Mouse (Mus musculus) testis, adult 2 months (tissue): Measurements from ENCODE around the gene Tada2b. TPM values are rescaled to one million over a fixed set of nuclear protein-coding genes. Genes with fewer than 3 reads are reported as not detected.

Experiments
- H3K27ac ChIP-seq: fragments of 200-500 bp; 2 replicates; pipeline ENCODE4 v1.5.1; 2012; ENCODE audit warnings: low read depth, low read length; ENCODE audit not compliant: control insufficient read depth, insufficient read depth
- H3K27me3 ChIP-seq: fragments of 200-500 bp; 2 replicates; pipeline ENCODE4 v1.6.1; 2012; ENCODE audit warnings: mild to moderate bottlenecking, low read length, moderate library complexity; ENCODE audit not compliant: control insufficient read depth, insufficient read depth
- H3K36me3 ChIP-seq: fragments of 200-500 bp; 2 replicates; pipeline ENCODE4 v1.6.1; 2012; ENCODE audit warnings: mild to moderate bottlenecking, low read length; ENCODE audit not compliant: control insufficient read depth, insufficient read depth
- H3K4me1 ChIP-seq: fragments of 200-500 bp; 2 replicates; pipeline ENCODE4 v1.6.1; 2012; ENCODE audit warnings: low read length; ENCODE audit not compliant: control insufficient read depth, insufficient read depth
- H3K4me3 ChIP-seq: fragments of 200-500 bp; 2 replicates; pipeline ENCODE4 v1.5.1; 2012; ENCODE audit warnings: low read depth, mild to moderate bottlenecking, low read length, moderate library complexity, mixed read lengths; ENCODE audit not compliant: control insufficient read depth
- CTCF ChIP-seq: fragments of 200-500 bp; IDR thresholded peaks from 2 replicates; pipeline ENCODE4 v1.5.1; 2012; ENCODE audit warnings: low read depth, mild to moderate bottlenecking, inconsistent platforms, low read length, moderate library complexity; ENCODE audit not compliant: control insufficient read depth, insufficient read depth, insufficient replicate concordance
- POLR2A ChIP-seq: fragments of 200-500 bp; IDR thresholded peaks from 2 replicates; pipeline ENCODE4 v1.6.1; 2012; ENCODE audit warnings: low read depth, mild to moderate bottlenecking, inconsistent platforms, low read length, moderate library complexity; ENCODE audit not compliant: control insufficient read depth
- polyA plus RNA-seq: library from polyadenylated mRNA; depleted of rRNA; stranded (reverse); fragments of >200 nt; gene quantifications from 2 replicates; pipeline ENCODE4 v1.2.3, GENCODE M21; 2012

The Tada2b gene
- polyA plus RNA-seq, 1 experiment = 34.5 TPM

DNA sequence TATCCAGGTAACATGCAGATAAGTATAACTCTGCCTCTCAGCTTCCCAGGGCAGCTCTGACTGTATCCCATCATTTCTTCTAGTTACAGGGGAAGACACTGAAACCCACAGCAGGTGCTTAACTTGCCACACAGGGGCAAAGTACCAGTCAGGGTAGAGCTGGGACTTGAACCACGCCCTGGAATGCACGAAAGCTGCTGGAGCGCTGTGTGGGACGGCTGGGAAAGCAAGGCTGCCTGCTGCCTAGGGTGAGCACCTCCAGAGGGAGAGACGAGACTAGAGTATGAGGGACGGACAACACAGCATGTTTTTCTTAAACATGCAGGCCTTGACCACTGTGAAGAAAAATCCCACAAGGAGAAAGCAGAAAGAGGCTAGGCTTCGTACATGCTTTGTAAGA is 21.1 kb upstream of the Tada2b start:
- no peak for TF ChIP-seq CTCF
- no peak for TF ChIP-seq POLR2A
- Histone ChIP-seq H3K27me3 (no peaks in the 10 kb centered on the region), H3K36me3 (no peaks in the 10 kb centered on the region; the same call in 1 of the 2 replicates), H3K27ac (no peak overlapping the region), H3K4me1 (no peaks in the 10 kb centered on the region), H3K4me3 (no peak overlapping the region)

DNA sequence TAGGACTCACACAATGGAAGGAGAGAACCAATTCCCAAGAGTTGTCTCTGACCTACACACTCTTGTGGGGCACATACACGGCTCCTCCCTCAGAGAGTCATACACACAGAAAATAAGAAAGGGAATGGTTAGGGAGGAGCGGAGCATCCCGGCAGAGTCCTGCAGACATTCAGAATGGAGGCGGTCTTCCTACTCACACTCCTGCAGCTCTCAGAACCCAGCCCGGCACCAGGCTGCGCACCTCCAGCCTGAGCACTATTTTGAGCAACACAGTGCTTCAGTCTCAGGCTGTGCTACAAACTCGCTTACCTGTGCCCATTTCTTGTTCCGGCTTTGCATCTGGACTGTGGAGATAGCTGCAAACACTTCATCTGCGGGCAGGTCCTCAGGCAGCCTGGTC is 10.6 kb upstream of the Tada2b start:
- Histone ChIP-seq H3K27ac (no peak overlapping the region), H3K4me1 (no peaks in the 10 kb centered on the region), H3K36me3 (no peaks in the 10 kb centered on the region), H3K4me3 (no peak overlapping the region), H3K27me3 (no peaks in the 10 kb centered on the region)
- TF ChIP-seq POLR2A (no peak), CTCF (no peak)

DNA sequence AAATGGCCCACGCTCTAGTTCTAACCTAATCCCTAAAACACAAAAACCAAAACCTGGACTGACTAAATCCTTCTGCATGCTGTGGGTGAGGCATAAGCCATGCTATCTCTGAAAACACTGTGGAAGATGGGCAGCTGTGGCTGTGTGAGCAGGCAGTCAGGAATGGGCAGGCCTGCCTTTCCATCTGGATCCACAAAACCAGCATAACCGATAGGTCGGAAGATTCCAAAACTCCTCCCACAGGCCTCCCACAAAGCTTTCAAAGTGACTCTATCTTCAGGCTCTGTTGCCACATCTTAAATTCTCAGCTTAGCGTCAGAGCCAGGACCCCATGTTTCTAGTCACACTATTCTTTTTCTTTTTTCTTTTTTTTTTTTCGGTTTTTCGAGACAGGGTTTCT is 9.8 kb upstream of the Tada2b start:
- Histone ChIP-seq H3K36me3 (no peaks in the 10 kb centered on the region), H3K4me3 (no peak overlapping the region), H3K4me1 (no peaks in the 10 kb centered on the region), H3K27me3 (no peaks in the 10 kb centered on the region), H3K27ac (no peak overlapping the region)
- no peak for TF ChIP-seq CTCF
- no peak for TF ChIP-seq POLR2A

DNA sequence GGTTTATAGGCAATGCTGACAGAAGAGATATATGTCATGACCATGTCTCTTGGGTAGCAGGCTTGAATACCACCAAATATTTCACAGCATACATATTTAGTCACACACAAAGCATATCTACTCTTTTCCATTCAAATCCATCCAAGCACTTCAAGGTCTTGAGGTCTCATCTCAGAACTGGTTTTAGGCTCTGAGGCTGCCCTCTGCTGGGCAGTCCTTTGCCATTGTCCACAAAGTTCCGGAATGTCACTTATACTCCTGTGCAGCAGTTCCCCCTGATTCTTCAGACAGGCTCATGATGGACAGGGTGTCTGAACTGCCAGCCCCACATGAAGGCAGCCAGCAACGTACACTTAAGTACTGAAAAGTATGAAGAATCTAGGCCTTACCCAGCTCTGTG is 5.1 kb upstream of the Tada2b start:
- Histone ChIP-seq H3K4me1 (no peaks in the 10 kb centered on the region; the same call in 1 of the 2 replicates), H3K27ac (peak overlapping the region; percentile 62), H3K27me3 (no peaks in the 10 kb centered on the region), H3K4me3 (peak overlapping the region; percentile 47), H3K36me3 (no peaks in the 10 kb centered on the region; the same call in 1 of the 2 replicates)
- peak; percentile 15; the same call in 1 of the 2 replicates for TF ChIP-seq CTCF
- no peak; the same call in 1 of the 2 replicates for TF ChIP-seq POLR2A

DNA sequence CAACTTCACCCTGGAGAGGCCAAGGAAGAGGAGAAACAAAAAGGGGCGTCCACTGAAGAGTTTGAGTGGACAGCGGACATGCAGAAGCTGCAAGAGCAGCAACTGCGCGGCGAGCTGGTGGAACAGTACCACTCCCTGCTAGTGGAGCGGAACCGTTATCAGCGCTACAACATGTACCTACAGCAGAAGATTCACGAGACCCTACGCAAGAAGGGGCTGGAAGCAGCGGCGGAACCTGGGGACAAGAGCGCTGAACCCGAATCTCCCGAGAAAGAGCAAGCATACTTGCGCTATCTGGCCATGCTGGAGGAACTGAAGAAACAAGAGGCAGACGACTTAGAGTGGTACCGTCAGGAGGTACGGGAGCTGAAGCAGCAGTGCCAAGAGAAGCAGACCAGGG is 1.2 kb upstream of the Tada2b start:
- H3K27me3 ChIP-seq = no peaks in the 10 kb centered on the region
- peaks cover 2% of the 10 kb centered on the region for H3K4me1 ChIP-seq
- peak overlapping the region; percentile 96; the same call in 1 of the 2 replicates for H3K27ac ChIP-seq
- no peaks in the 10 kb centered on the region; the same call in none of the 2 replicates for H3K36me3 ChIP-seq
- peak overlapping the region; percentile 93 for H3K4me3 ChIP-seq
- peak; percentile 3; the same call in 1 of the 2 replicates for TF ChIP-seq POLR2A
- TF ChIP-seq CTCF = no peak

DNA sequence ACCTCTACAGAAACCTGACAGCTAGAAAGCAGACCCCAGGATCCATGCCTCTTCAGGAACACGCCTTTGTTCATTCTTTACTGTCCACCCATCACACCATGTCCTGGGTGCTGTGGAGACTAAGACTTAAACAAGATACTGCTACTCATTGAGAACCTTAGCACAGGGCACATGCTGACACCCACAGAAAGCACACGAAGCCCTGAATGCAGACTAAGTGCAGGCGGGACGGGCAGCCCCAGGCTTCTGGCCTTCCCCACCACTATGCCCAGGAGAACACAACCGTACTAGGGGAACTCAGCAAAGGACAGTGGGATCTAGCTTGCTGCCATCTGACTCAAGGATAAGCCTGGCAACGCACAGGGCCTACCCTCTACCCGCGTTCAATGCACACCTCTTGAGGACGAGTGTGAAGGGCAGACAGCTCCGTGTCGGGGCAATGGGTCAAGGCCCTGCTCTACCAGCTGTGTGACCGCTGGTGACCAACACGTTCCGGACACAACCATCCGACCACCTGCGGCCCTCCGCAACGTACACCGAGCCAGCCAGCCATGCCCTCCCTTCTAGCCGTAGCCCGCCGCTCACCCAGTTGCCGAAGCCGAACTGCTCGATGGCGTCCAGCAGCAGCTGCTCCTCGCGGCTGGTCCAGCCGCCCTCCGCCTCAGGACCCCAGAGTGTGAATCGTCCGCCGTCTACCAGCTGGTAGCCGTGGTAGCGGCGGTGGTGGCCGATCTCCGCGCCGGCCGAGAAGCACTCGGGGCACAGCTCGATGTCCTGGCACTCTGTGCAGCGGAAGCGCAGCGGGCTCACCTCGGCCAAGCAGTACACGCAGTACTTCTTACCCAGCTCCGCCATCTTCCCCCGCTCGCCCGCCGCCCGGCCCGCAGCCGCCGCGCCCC is 633 bp downstream of the Tada2b start:
- TF ChIP-seq POLR2A (no peak), CTCF (no peak)
- Histone ChIP-seq H3K27me3 (no peaks in the 10 kb centered on the region), H3K4me3 (peak overlapping the region; percentile 93), H3K27ac (peak overlapping the region; percentile 84), H3K36me3 (no peaks in the 10 kb centered on the region; the same call in none of the 2 replicates), H3K4me1 (peaks cover 4% of the 10 kb centered on the region)

DNA sequence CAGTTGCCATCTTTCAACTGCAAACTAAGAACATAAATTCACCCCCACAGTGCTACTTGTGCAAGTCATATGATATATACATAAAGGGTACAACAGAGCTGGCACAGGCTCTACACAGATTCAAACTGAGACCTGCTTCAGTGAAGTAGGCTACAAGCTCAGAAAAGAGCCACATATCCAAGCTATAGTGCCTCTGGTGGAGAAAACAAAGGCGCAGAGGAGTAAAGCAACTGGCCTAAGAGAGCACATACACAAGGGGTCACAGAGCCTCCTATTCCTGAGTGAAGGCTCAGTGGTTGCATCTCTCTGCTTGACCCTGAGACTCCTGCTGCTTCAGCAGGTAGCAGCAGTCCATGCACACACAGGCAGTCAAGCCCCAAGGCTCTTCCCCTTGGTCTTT is 3.0 kb downstream of the Tada2b start:
- no peaks in the 10 kb centered on the region for H3K27me3 ChIP-seq
- TF ChIP-seq CTCF (no peak), POLR2A (no peak)
- H3K4me1 ChIP-seq = peaks cover 4% of the 10 kb centered on the region
- H3K4me3 ChIP-seq = no peak overlapping the region
- H3K36me3 ChIP-seq = no peaks in the 10 kb centered on the region; the same call in none of the 2 replicates
- no peak overlapping the region for H3K27ac ChIP-seq

DNA sequence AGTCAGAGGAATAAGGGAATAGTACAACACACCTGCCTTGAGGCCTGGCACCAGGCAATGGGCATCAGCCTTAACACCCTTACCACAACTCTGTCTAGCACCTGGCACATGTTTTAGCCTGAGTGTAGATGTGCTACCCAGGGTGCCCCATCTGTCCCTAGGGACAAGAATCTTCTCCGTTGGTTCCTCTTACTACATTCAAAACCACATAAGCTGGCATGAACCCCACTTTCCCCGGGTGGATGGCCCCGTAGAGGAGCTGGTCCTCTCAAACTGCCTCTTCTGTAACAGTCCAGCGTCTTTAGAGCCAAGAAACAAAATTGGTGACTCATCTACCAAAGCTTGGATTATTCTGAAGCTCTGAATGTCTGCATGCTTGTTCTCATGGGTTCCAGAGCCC is 3.7 kb downstream of the Tada2b start:
- Histone ChIP-seq H3K4me3 (no peak overlapping the region), H3K27ac (no peak overlapping the region), H3K4me1 (peaks cover 4% of the 10 kb centered on the region), H3K36me3 (no peaks in the 10 kb centered on the region; the same call in none of the 2 replicates), H3K27me3 (no peaks in the 10 kb centered on the region)
- no peak for TF ChIP-seq POLR2A
- TF ChIP-seq CTCF = no peak
